Mouse (Mus musculus) hindbrain, postnatal 0 days (tissue): ENCODE measurements around the gene Nt5e. TPM values are rescaled to one million over a fixed set of nuclear protein-coding genes. Genes with fewer than 3 reads are reported as not detected.

Experiments used
- ATAC-seq: fragments of 200-750 bp; cut with Nextera tagmentation; 2 replicates; pipeline ENCODE4 v1.8.0; 2017; ENCODE audit warnings: mild to moderate bottlenecking, moderate TSS enrichment, moderate library complexity
- DNase-seq: peaks from one replicate; pipeline ENCODE4 v3.0.0-alpha.2; 2015; ENCODE audit warnings: low spot score
- H3K27ac ChIP-seq: fragments of 300-500 bp; sonication (generic); 2 replicates; pipeline ENCODE4 v1.5.1; 2014; ENCODE audit warnings: mild to moderate bottlenecking
- H3K27me3 ChIP-seq: fragments of 300-500 bp; sonication (generic); 2 replicates; pipeline ENCODE4 v1.6.1; 2014; ENCODE audit warnings: low read length, mixed read lengths; ENCODE audit not compliant: insufficient read depth
- H3K36me3 ChIP-seq: fragments of 300-500 bp; sonication (generic); 2 replicates; pipeline ENCODE4 v1.6.1; 2014; ENCODE audit warnings: low read length, mixed read lengths; ENCODE audit not compliant: insufficient read depth
- H3K4me1 ChIP-seq: fragments of 300-500 bp; sonication (generic); 2 replicates; pipeline ENCODE4 v1.6.1; 2014; ENCODE audit warnings: antibody characterized with exemption, low read length, mixed read lengths; ENCODE audit not compliant: insufficient read depth
- H3K4me2 ChIP-seq: fragments of 300-500 bp; sonication (generic); 2 replicates; pipeline ENCODE4 v1.6.1; 2014; ENCODE audit warnings: low read depth, mild to moderate bottlenecking, low read length, moderate library complexity, mixed read lengths
- H3K4me3 ChIP-seq: fragments of 300-500 bp; sonication (generic); 2 replicates; pipeline ENCODE4 v1.5.1; 2014; ENCODE audit warnings: low read length
- H3K9ac ChIP-seq: fragments of 300-500 bp; sonication (generic); replicated peaks from 2 replicates; pipeline ENCODE4 v1.6.1; 2014; ENCODE audit warnings: mild to moderate bottlenecking, low read length, moderate library complexity, mixed read lengths
- H3K9me3 ChIP-seq: fragments of 300-500 bp; sonication (generic); 2 replicates; pipeline ENCODE4 v1.6.1; 2016; ENCODE audit warnings: low read length, mixed read lengths
- CTCF ChIP-seq: IDR thresholded peaks from 2 replicates; pipeline ENCODE4 v1.5.1; 2016; ENCODE audit warnings: antibody characterized with exemption, control low read depth, low read depth
- WGBS: fragments of 180-500 bp; shearing (Covaris S2); extraction: QIAGEN DNeasy Blood & Tissue Kit; methylation state at CpG from one replicate; pipeline ENCODE4 v1.1.7; 2014; 5-methylcytosine and 5-hydroxymethylcytosine counted together
- polyA plus RNA-seq: library from polyadenylated mRNA; unstranded; fragments of >200 nt; fragmentation: Nextera tagmentation; extraction: Ambion mirVana; gene quantifications from 2 replicates; pipeline ENCODE4 v1.2.1, GENCODE M21; 2015
- total RNA-seq: library from RNA; depleted of rRNA; stranded (reverse); fragments of >200 nt; gene quantifications from 2 replicates; pipeline ENCODE4 v1.2.3, GENCODE M21; 2014

Gene Nt5e
- total and polyA plus RNA-seq, 2 experiments from 2014 or later = 2.4 to 2.5 TPM

- Histone ChIP-seq H3K4me1 (no peaks in the 10 kb centered on the region), H3K36me3 (no peaks in the 10 kb centered on the region), H3K27ac (no peak overlapping the region), H3K4me2 (no peak overlapping the region), H3K9ac (no peak overlapping the region), H3K9me3 (no peaks in the 10 kb centered on the region), H3K27me3 (no peaks in the 10 kb centered on the region), H3K4me3 (no peak overlapping the region)
- ATAC-seq (no peak), DNase-seq (no peak)
- 60% methylated on average over 3 of the region's 3 CpGs for WGBS
- no peak for TF ChIP-seq CTCF
Observed at GRCm38 (mm10) chr9:88342701-88343100, 15.7 kb downstream of the Nt5e start.

- no peaks in the 10 kb centered on the region for H3K36me3 ChIP-seq
- H3K4me3 ChIP-seq = no peak overlapping the region
- 91% methylated on average over 2 of the region's 2 CpGs for WGBS
- no peak overlapping the region for H3K9ac ChIP-seq
- H3K27me3 ChIP-seq = no peaks in the 10 kb centered on the region
- no peak for DNase-seq
- no peak overlapping the region for H3K4me2 ChIP-seq
- no peaks in the 10 kb centered on the region for H3K4me1 ChIP-seq
- no peak for ATAC-seq
- H3K27ac ChIP-seq = no peak overlapping the region
- no peak for TF ChIP-seq CTCF
- H3K9me3 ChIP-seq = no peaks in the 10 kb centered on the region
Observed at GRCm38 (mm10) chr9:88344424-88344823, 17.4 kb downstream of the Nt5e start.

- Histone ChIP-seq H3K9ac (no peak overlapping the region), H3K36me3 (no peaks in the 10 kb centered on the region), H3K4me2 (no peak overlapping the region), H3K4me3 (no peak overlapping the region), H3K4me1 (no peaks in the 10 kb centered on the region), H3K27me3 (no peaks in the 10 kb centered on the region), H3K27ac (no peak overlapping the region), H3K9me3 (no peaks in the 10 kb centered on the region)
- TF ChIP-seq CTCF = no peak
- 63% methylated on average over 5 of the region's 5 CpGs for WGBS
- ATAC-seq (0 out of 2 replicates have a peak, but pooled peaks have one; percentile 43), DNase-seq (no peak)
Observed at GRCm38 (mm10) chr9:88346857-88347256, 19.9 kb downstream of the Nt5e start.

GRCm38 (mm10) chr9:88348623-88349022 is 21.6 kb downstream of the Nt5e start:
- H3K36me3 ChIP-seq = no peaks in the 10 kb centered on the region
- no peaks in the 10 kb centered on the region for H3K27me3 ChIP-seq
- H3K4me1 ChIP-seq = no peaks in the 10 kb centered on the region
- ATAC-seq (no peak), DNase-seq (no peak)
- H3K4me2 ChIP-seq = no peak overlapping the region
- H3K9me3 ChIP-seq = no peaks in the 10 kb centered on the region
- no peak overlapping the region for H3K27ac ChIP-seq
- no peak for TF ChIP-seq CTCF
- no peak overlapping the region for H3K4me3 ChIP-seq
- WGBS = 93% methylated on average over 6 of the region's 6 CpGs
- H3K9ac ChIP-seq = no peak overlapping the region

- Histone ChIP-seq H3K36me3 (no peaks in the 10 kb centered on the region), H3K4me1 (no peaks in the 10 kb centered on the region), H3K27ac (no peak overlapping the region), H3K4me3 (no peak overlapping the region), H3K9ac (no peak overlapping the region), H3K4me2 (no peak overlapping the region), H3K27me3 (no peaks in the 10 kb centered on the region), H3K9me3 (no peaks in the 10 kb centered on the region)
- no peak for TF ChIP-seq CTCF
- 80% methylated on average over 1 of the region's 1 CpGs for WGBS
- ATAC-seq (no peak), DNase-seq (no peak)
Observed at GRCm38 (mm10) chr9:88350317-88350716, 23.3 kb downstream of the Nt5e start.

- ATAC-seq = no peak
Observed at GRCm38 (mm10) chr9:88351163-88351562, 24.2 kb downstream of the Nt5e start.

GRCm38 (mm10) chr9:88352741-88353140 is 25.7 kb downstream of the Nt5e start:
- ATAC-seq = peak; percentile 36; the same call in 1 of the 2 replicates
- Histone ChIP-seq H3K36me3 (no peaks in the 10 kb centered on the region), H3K4me2 (no peak overlapping the region), H3K9ac (no peak overlapping the region), H3K27ac (no peak overlapping the region), H3K4me3 (no peak overlapping the region), H3K4me1 (no peaks in the 10 kb centered on the region), H3K27me3 (no peaks in the 10 kb centered on the region), H3K9me3 (no peaks in the 10 kb centered on the region)
- WGBS = 35% methylated on average over 6 of the region's 6 CpGs
- DNase-seq = peak; percentile 20
- no peak for TF ChIP-seq CTCF

More at GRCm38 (mm10) chr9:88351163-88351562, 24.2 kb downstream of the Nt5e start:
- no peaks in the 10 kb centered on the region for H3K4me1 ChIP-seq
- TF ChIP-seq CTCF = no peak
- DNase-seq = no peak
- H3K4me2 ChIP-seq = no peak overlapping the region
- no peak overlapping the region for H3K9ac ChIP-seq
- no peaks in the 10 kb centered on the region for H3K27me3 ChIP-seq
- no peaks in the 10 kb centered on the region for H3K9me3 ChIP-seq
- WGBS = 76% methylated on average over 3 of the region's 3 CpGs
- no peak overlapping the region for H3K27ac ChIP-seq
- H3K36me3 ChIP-seq = no peaks in the 10 kb centered on the region
- no peak overlapping the region for H3K4me3 ChIP-seq
